Mouse (Mus musculus): Measurements from ENCODE around the gene Gan. TPM values are rescaled to one million over a fixed set of nuclear protein-coding genes. Genes with fewer than 3 reads are reported as not detected.

The Gan gene
- 10.1 and 11.7 TPM in 2 replicates for total RNA-seq (2014; fragmentation: Nextera tagmentation)
- total RNA-seq (2017) = 3.7 and 5.0 TPM in 2 replicates
- 1.4 and 1.8 TPM in 2 replicates for polyA plus RNA-seq (2012)

GRCm38 (mm10) chr8:117158135-117158761 lies at the start of gene Gan:
TSS of gene Gan (plus strand) at chr8:117158135.
- Histone ChIP-seq H3K4me3 (ENCODE audit: low read depth, low read length) (peak within 1 kb of the TSS; percentile 96), H3K9me3 (replicated peaks) (no peaks in the 10 kb centered on the region), H3K27me3 (ENCODE audit: insufficient read depth, low read length) (no peaks in the 10 kb centered on the region), H3K36me3 (replicated peaks) (peaks cover 26% of the 10 kb centered on the region), H3K4me1 (ENCODE audit: insufficient read depth, low read depth, low read length) (peaks cover 33% of the 10 kb centered on the region)
- DNase-seq (ENCODE audit: low spot score) (peak; percentile 62), ATAC-seq (ENCODE audit: extremely low read depth, insufficient number of reproducible peaks, low FRiP score, poor library complexity, severe bottlenecking) (no peak)
- TF ChIP-seq GATA1 (IDR thresholded peaks at IDR 0.05; ENCODE audit: borderline replicate concordance, low read length) = no peak
- TF ChIP-seq GATA2 (IDR thresholded peaks at IDR 0.05; ENCODE audit: borderline replicate concordance, low read depth, low read length) = no peak
- TF ChIP-seq POLR2AphosphoS5 (IDR thresholded peaks at IDR 0.05; ENCODE audit: insufficient replicate concordance, low read depth, low read length) = no peak
- TF ChIP-seq TAL1 (conservative IDR thresholded peaks at IDR 0.05; ENCODE audit: low read depth, low read length) = no peak
- TF ChIP-seq CTCF (IDR thresholded peaks at IDR 0.05; ENCODE audit: low read depth, low read length) = no peak

GRCm38 (mm10) chr8:117109018-117109711 lies 48.8 kb upstream of the Gan start:
- DNase-seq (ENCODE audit: low spot score) (no peak), ATAC-seq (ENCODE audit: extremely low read depth, insufficient number of reproducible peaks, low FRiP score, poor library complexity, severe bottlenecking) (no peak)
- Histone ChIP-seq H3K36me3 (replicated peaks) (no peaks in the 10 kb centered on the region), H3K4me3 (ENCODE audit: low read depth, low read length) (no peak overlapping the region), H3K4me1 (ENCODE audit: insufficient read depth, low read depth, low read length) (peaks cover 7% of the 10 kb centered on the region), H3K9me3 (replicated peaks) (peaks cover 12% of the 10 kb centered on the region), H3K27me3 (ENCODE audit: insufficient read depth, low read length) (no peaks in the 10 kb centered on the region; the same call in 1 of the 2 replicates)
- TF ChIP-seq GATA1 (IDR thresholded peaks at IDR 0.05; ENCODE audit: borderline replicate concordance, low read length) (no peak), POLR2AphosphoS5 (IDR thresholded peaks at IDR 0.05; ENCODE audit: insufficient replicate concordance, low read depth, low read length) (no peak), GATA2 (IDR thresholded peaks at IDR 0.05; ENCODE audit: borderline replicate concordance, low read depth, low read length) (no peak), TAL1 (conservative IDR thresholded peaks at IDR 0.05; ENCODE audit: low read depth, low read length) (no peak), CTCF (IDR thresholded peaks at IDR 0.05; ENCODE audit: low read depth, low read length) (no peak; the same call in 1 of the 2 replicates)

GRCm38 (mm10) chr8:117109801-117110390 lies 48.0 kb upstream of the Gan start:
- ATAC-seq (ENCODE audit: extremely low read depth, insufficient number of reproducible peaks, low FRiP score, poor library complexity, severe bottlenecking) (no peak), DNase-seq (ENCODE audit: low spot score) (no peak)
- Histone ChIP-seq H3K4me3 (ENCODE audit: low read depth, low read length) (no peak overlapping the region), H3K36me3 (replicated peaks) (no peaks in the 10 kb centered on the region), H3K4me1 (ENCODE audit: insufficient read depth, low read depth, low read length) (peaks cover 7% of the 10 kb centered on the region), H3K27me3 (ENCODE audit: insufficient read depth, low read length) (no peaks in the 10 kb centered on the region), H3K9me3 (replicated peaks) (peaks cover 11% of the 10 kb centered on the region)
- TF ChIP-seq CTCF (IDR thresholded peaks at IDR 0.05; ENCODE audit: low read depth, low read length) = 0 out of 2 replicates have a peak, but pooled peaks have one; percentile 21
- no peak for TF ChIP-seq POLR2AphosphoS5 (IDR thresholded peaks at IDR 0.05; ENCODE audit: insufficient replicate concordance, low read depth, low read length)
- TF ChIP-seq TAL1 (conservative IDR thresholded peaks at IDR 0.05; ENCODE audit: low read depth, low read length) = no peak
- no peak for TF ChIP-seq GATA1 (IDR thresholded peaks at IDR 0.05; ENCODE audit: borderline replicate concordance, low read length)

GRCm38 (mm10) chr8:117111641-117112040 lies 46.3 kb upstream of the Gan start:
- DNase-seq (ENCODE audit: low spot score) = no peak
- no peak overlapping the region for H3K4me3 ChIP-seq (ENCODE audit: low read depth, low read length)
- no peaks in the 10 kb centered on the region for H3K36me3 ChIP-seq (replicated peaks)
- TF ChIP-seq GATA1 (IDR thresholded peaks at IDR 0.05; ENCODE audit: borderline replicate concordance, low read length) (no peak), GATA2 (IDR thresholded peaks at IDR 0.05; ENCODE audit: borderline replicate concordance, low read depth, low read length) (no peak), POLR2AphosphoS5 (IDR thresholded peaks at IDR 0.05; ENCODE audit: insufficient replicate concordance, low read depth, low read length) (no peak), CTCF (IDR thresholded peaks at IDR 0.05; ENCODE audit: low read depth, low read length) (no peak), TAL1 (conservative IDR thresholded peaks at IDR 0.05; ENCODE audit: low read depth, low read length) (no peak)
- ATAC-seq (ENCODE audit: extremely low read depth, insufficient number of reproducible peaks, low FRiP score, poor library complexity, severe bottlenecking) = no peak
- H3K9me3 ChIP-seq (replicated peaks) = peaks cover 13% of the 10 kb centered on the region
- H3K4me1 ChIP-seq (ENCODE audit: insufficient read depth, low read depth, low read length) = peaks cover 21% of the 10 kb centered on the region
- no peaks in the 10 kb centered on the region for H3K27me3 ChIP-seq (ENCODE audit: insufficient read depth, low read length)

- Histone ChIP-seq H3K4me3 (ENCODE audit: low read depth, low read length) (no peak overlapping the region), H3K4me1 (ENCODE audit: insufficient read depth, low read depth, low read length) (peaks cover 21% of the 10 kb centered on the region), H3K9me3 (replicated peaks) (peaks cover 13% of the 10 kb centered on the region), H3K36me3 (replicated peaks) (no peaks in the 10 kb centered on the region), H3K27me3 (ENCODE audit: insufficient read depth, low read length) (no peaks in the 10 kb centered on the region)
- ATAC-seq (ENCODE audit: extremely low read depth, insufficient number of reproducible peaks, low FRiP score, poor library complexity, severe bottlenecking) (no peak), DNase-seq (ENCODE audit: low spot score) (no peak)
- TF ChIP-seq GATA1 (IDR thresholded peaks at IDR 0.05; ENCODE audit: borderline replicate concordance, low read length) = no peak
- TF ChIP-seq TAL1 (conservative IDR thresholded peaks at IDR 0.05; ENCODE audit: low read depth, low read length) = no peak
- no peak for TF ChIP-seq POLR2AphosphoS5 (IDR thresholded peaks at IDR 0.05; ENCODE audit: insufficient replicate concordance, low read depth, low read length)
- no peak for TF ChIP-seq GATA2 (IDR thresholded peaks at IDR 0.05; ENCODE audit: borderline replicate concordance, low read depth, low read length)
- no peak for TF ChIP-seq CTCF (IDR thresholded peaks at IDR 0.05; ENCODE audit: low read depth, low read length)
Observed at GRCm38 (mm10) chr8:117112261-117112660, 45.7 kb upstream of the Gan start.

GRCm38 (mm10) chr8:117115094-117115493 lies 42.8 kb upstream of the Gan start:
- H3K9me3 ChIP-seq (replicated peaks) = peaks cover 4% of the 10 kb centered on the region; the same call in 1 of the 2 replicates
- TF ChIP-seq GATA2 (IDR thresholded peaks at IDR 0.05; ENCODE audit: borderline replicate concordance, low read depth, low read length) (no peak), GATA1 (IDR thresholded peaks at IDR 0.05; ENCODE audit: borderline replicate concordance, low read length) (no peak), TAL1 (conservative IDR thresholded peaks at IDR 0.05; ENCODE audit: low read depth, low read length) (no peak), CTCF (IDR thresholded peaks at IDR 0.05; ENCODE audit: low read depth, low read length) (no peak), POLR2AphosphoS5 (IDR thresholded peaks at IDR 0.05; ENCODE audit: insufficient replicate concordance, low read depth, low read length) (no peak)
- H3K4me1 ChIP-seq (ENCODE audit: insufficient read depth, low read depth, low read length) = peaks cover 21% of the 10 kb centered on the region
- H3K4me3 ChIP-seq (ENCODE audit: low read depth, low read length) = no peak overlapping the region
- ATAC-seq (ENCODE audit: extremely low read depth, insufficient number of reproducible peaks, low FRiP score, poor library complexity, severe bottlenecking) (no peak), DNase-seq (ENCODE audit: low spot score) (no peak)
- H3K36me3 ChIP-seq (replicated peaks) = no peaks in the 10 kb centered on the region
- H3K27me3 ChIP-seq (ENCODE audit: insufficient read depth, low read length) = no peaks in the 10 kb centered on the region; the same call in 1 of the 2 replicates

Data from G1E (cell line).